Mouse (Mus musculus) brain, embryonic 14.5 days (tissue): ENCODE results near the gene Rev1. TPM values are rescaled to one million over a fixed set of nuclear protein-coding genes. Genes with fewer than 3 reads are reported as not detected.
"Not testable (repeated sequence)": the region's sequence is repeated elsewhere in the genome, so short reads cannot be mapped to it uniquely, and the experiment has no call there.

Experiments used
- DNase-seq: peaks from one replicate; pipeline ENCODE4 v3.0.0-alpha.2; 2011; ENCODE audit warnings: low read depth
- CTCF ChIP-seq: fragments of 200-500 bp; IDR thresholded peaks from 2 replicates; pipeline ENCODE4 v1.5.1; 2012; ENCODE audit warnings: inconsistent platforms, mild to moderate bottlenecking, moderate library complexity, borderline replicate concordance; ENCODE audit not compliant: insufficient read depth, insufficient read length; ENCODE audit errors: extremely low read depth
- POLR2A ChIP-seq: fragments of 200-500 bp; IDR thresholded peaks from 2 replicates; pipeline ENCODE4 v1.6.1; 2012; ENCODE audit warnings: mild to moderate bottlenecking, inconsistent platforms, borderline replicate concordance; ENCODE audit not compliant: poor library complexity, insufficient read depth, insufficient read length, severe bottlenecking; ENCODE audit errors: extremely low read depth
- polyA plus RNA-seq: library from polyadenylated mRNA; depleted of rRNA; stranded (reverse); fragments of >200 nt; gene quantifications from 2 replicates; pipeline ENCODE4 v1.2.3, GENCODE M21; 2012

Gene Rev1
- polyA plus RNA-seq, 1 experiment: 34.9 TPM

- TF ChIP-seq POLR2A (no peak), CTCF (no peak)
- no peak for DNase-seq
Measured at GRCm38 (mm10) chr1:38124261-38124660, 5.3 kb downstream of the Rev1 start.

- no peak for TF ChIP-seq CTCF
- no peak for TF ChIP-seq POLR2A
- no peak for DNase-seq
Measured at GRCm38 (mm10) chr1:38120877-38121276, 8.7 kb downstream of the Rev1 start.

- no peak for TF ChIP-seq POLR2A
- TF ChIP-seq CTCF: no peak
- DNase-seq: no peak
Measured at GRCm38 (mm10) chr1:38118624-38119023, 11.0 kb downstream of the Rev1 start.

GRCm38 (mm10) chr1:38109786-38110185 lies 19.8 kb downstream of the Rev1 start:
- TF ChIP-seq CTCF (no peak), POLR2A (no peak)
- DNase-seq: no peak

- TF ChIP-seq CTCF: no peak
- no peak for TF ChIP-seq POLR2A
Measured at GRCm38 (mm10) chr1:38103813-38104212, 25.8 kb downstream of the Rev1 start.

GRCm38 (mm10) chr1:38103214-38103613 lies 26.4 kb downstream of the Rev1 start:
- DNase-seq: no peak
- TF ChIP-seq CTCF: no peak
- no peak for TF ChIP-seq POLR2A

More at GRCm38 (mm10) chr1:38103813-38104212, 25.8 kb downstream of the Rev1 start:
- DNase-seq: no peak

- no peak for DNase-seq
- TF ChIP-seq CTCF (no peak), POLR2A (no peak)
Measured at GRCm38 (mm10) chr1:38081316-38081715, 48.3 kb downstream of the Rev1 start.

- no peak for DNase-seq
- TF ChIP-seq POLR2A: no peak
- TF ChIP-seq CTCF: no peak
Measured at GRCm38 (mm10) chr1:38071326-38071725, 58.3 kb downstream of the Rev1 start.

GRCm38 (mm10) chr1:38067276-38067675 lies 62.3 kb downstream of the Rev1 start:
- DNase-seq: no peak
- no peak for TF ChIP-seq CTCF
- no peak for TF ChIP-seq POLR2A

- DNase-seq: not testable (repeated sequence)
Measured at GRCm38 (mm10) chr1:38062156-38062555, 67.4 kb downstream of the Rev1 start.

GRCm38 (mm10) chr1:38058417-38058816 lies 71.2 kb downstream of the Rev1 start:
- no peak for DNase-seq
- TF ChIP-seq CTCF (no peak), POLR2A (no peak)

- DNase-seq: no peak
- TF ChIP-seq POLR2A (no peak), CTCF (no peak)
Measured at GRCm38 (mm10) chr1:38055176-38055575, 74.4 kb downstream of the Rev1 start.

- TF ChIP-seq CTCF (no peak), POLR2A (no peak)
- DNase-seq: no peak
Measured at GRCm38 (mm10) chr1:38049562-38049961, 80.0 kb downstream of the Rev1 start.
